Mouse (Mus musculus): ENCODE measurements around the gene Abhd13. TPM values are rescaled to one million over a fixed set of nuclear protein-coding genes. Genes with fewer than 3 reads are reported as not detected.

The Abhd13 gene
- polyA plus RNA-seq (2012; rRNA removed): 7.6 and 12.8 TPM in 2 replicates

DNA sequence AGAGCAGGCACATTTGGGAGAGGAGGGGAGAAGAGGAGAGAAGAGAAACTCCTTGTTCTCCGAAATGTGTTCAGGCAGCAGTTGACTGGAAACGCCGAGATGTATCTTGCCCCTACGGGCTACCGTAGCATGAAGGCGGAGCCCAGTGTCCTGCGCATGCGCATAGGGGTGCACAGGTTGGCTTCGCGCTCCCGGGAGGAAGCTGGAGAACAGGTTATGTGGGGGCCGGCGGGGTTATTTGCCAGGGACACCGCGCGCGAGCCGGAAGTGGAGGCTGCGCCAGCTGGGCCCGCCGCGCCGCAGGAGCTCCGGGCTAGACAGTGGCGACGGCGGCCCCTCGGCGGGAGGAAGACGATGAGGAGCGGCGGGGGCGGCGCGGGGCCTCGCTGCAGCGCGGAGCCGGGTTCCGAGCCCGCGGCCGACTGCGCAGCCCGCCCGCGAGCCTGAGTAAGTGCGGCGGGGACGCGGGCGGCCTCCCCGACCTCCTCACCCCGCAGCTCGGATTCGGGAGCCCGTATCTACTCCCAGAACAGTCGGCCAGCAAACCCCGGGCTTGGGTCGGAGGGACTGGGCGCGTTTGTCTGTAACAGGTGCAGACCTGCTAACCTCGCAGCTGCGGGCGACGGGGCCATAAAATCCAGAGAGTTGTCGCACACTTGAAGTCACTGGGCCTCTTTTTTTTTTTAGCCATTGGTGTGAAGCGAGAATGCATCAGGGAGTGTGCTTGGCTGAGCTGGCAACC lies at the start of gene Abhd13, which contains the start of gene Lig4:
Abhd13 (plus strand) TSS at position 135 of the 742 bp plus-strand sequence.
Lig4 (minus strand) TSS at position 114 of the 742 bp plus-strand sequence.

DNA sequence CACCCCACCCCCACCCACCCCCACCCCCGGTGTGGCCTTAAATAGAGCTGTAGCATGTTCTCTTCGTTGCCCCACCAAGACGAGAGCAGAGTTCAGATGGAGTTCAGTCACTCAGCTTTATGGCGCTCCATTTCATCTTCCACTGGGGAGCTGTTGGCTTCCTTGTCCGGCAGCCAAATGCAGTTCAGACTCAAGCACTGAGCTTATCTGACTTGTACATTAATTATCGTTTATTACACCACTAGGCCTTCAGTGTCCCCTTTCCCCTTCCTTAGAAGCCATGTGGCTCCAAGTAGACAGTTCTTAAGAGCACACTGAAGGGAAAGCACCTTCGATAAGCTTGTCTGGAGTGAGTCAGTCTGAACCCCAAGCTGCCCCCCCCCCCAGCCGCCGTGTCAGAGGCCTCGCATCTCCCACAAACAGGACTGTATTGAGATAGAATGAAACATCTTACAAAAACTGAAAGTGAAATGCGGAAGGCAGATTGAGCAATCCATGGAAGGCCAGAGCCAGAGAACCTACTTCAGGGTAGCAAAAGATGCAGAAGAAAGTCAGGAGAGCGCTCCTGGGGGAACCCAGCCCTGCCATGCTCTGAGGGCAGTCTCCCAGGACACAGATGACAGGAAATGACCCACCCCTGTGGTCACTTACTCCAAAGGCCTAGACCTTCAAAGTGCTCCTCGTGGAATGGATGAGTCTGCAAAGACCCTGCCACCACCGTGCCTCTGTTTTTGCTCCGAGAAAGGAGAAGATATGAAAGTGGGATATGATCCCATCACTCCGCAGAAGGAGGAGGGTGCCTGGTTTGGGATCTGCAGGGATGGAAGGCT lies 28.9 kb downstream of the Abhd13 start, which contains the start of gene Tnfsf13b:
Tnfsf13b (plus strand) TSS at position 312 of the 830 bp plus-strand sequence.

Other genes starting within 250 kb of the Abhd13 start
- 5.7 and 5.8 TPM in 2 replicates for gene Fam155a, start 206.5 kb upstream of the Abhd13 start, polyA plus RNA-seq (2012; rRNA removed)
- not detected in 2 replicates for gene Gm10217, start 113.5 kb upstream of the Abhd13 start, polyA plus RNA-seq (2012; rRNA removed)
- gene Lig4, start within 50 bp of the Abhd13 start, polyA plus RNA-seq (2012; rRNA removed): 8.6 and 8.7 TPM in 2 replicates
- 0.89 and 0.97 TPM in 2 replicates for gene Tnfsf13b, start 28.8 kb downstream of the Abhd13 start, polyA plus RNA-seq (2012; rRNA removed)
- 3.1 and 3.5 TPM in 2 replicates for gene Myo16, start 176.2 kb downstream of the Abhd13 start, polyA plus RNA-seq (2012; rRNA removed)

Data from central nervous system, embryonic 11.5 days (tissue).